Mouse (Mus musculus): ENCODE data around the gene Sphk2. TPM values are rescaled to one million over a fixed set of nuclear protein-coding genes. Genes with fewer than 3 reads are reported as not detected.

Sphk2 gene
- total and polyA plus RNA-seq, 2 experiments from 2014 or later, result 15.8 to 23.5 TPM

- Histone ChIP-seq H3K9ac (replicated peaks; ENCODE audit: low read length, poor library complexity, severe bottlenecking) (no peak overlapping the region; the same call in 1 of the 2 replicates), H3K4me2 (ENCODE audit: low read depth, low read length, poor library complexity, severe bottlenecking) (no peak overlapping the region), H3K4me3 (ENCODE audit: low read depth, low read length) (no peak overlapping the region), H3K4me1 (ENCODE audit: insufficient read depth, low read length) (peaks cover 3% of the 10 kb centered on the region; the same call in 1 of the 2 replicates), H3K27me3 (ENCODE audit: insufficient read depth, low read length) (no peaks in the 10 kb centered on the region), H3K9me3 (ENCODE audit: low read length) (no peaks in the 10 kb centered on the region), H3K27ac (ENCODE audit: low read depth, low read length) (no peak overlapping the region), H3K36me3 (ENCODE audit: insufficient read depth, low read length) (peaks cover 40% of the 10 kb centered on the region)
- ATAC-seq (ENCODE audit: low FRiP score) (no peak), DNase-seq (ENCODE audit: low spot score) (no peak)
- no peak for TF ChIP-seq CTCF (IDR thresholded peaks at IDR 0.05)
- WGBS, result 93% methylated on average over 15 of the region's 16 CpGs
Observed at GRCm38 (mm10) chr7:45719738-45720412, 2.1 kb upstream of the Sphk2 start.

DNA sequence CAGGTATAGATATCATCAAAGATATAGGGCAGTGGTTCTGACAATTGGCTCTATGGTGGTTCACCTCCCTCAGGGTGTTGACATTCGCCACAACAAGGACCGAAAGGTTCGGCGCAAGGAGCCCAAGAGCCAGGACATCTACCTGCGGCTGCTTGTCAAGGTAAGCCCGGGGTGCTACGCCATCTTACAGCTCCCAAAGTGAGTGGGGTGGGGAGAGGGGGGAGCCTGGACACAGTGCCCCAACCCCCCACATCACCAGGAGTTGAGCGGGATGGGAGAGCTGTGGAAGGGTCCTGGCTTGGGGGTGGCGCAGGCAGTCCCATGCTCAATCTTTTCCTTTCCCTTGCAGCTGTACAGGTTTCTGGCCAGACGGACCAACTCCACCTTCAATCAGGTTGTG, 1.4 kb upstream of the Sphk2 start:
- DNase-seq (ENCODE audit: low spot score) (no peak), ATAC-seq (ENCODE audit: low FRiP score) (no peak)
- Histone ChIP-seq H3K9ac (replicated peaks; ENCODE audit: low read length, poor library complexity, severe bottlenecking) (peak overlapping the region; percentile 89), H3K9me3 (ENCODE audit: low read length) (no peaks in the 10 kb centered on the region), H3K4me3 (ENCODE audit: low read depth, low read length) (peak overlapping the region; percentile 58), H3K27me3 (ENCODE audit: insufficient read depth, low read length) (no peaks in the 10 kb centered on the region), H3K27ac (ENCODE audit: low read depth, low read length) (no peak overlapping the region), H3K4me2 (ENCODE audit: low read depth, low read length, poor library complexity, severe bottlenecking) (peak overlapping the region; percentile 62), H3K4me1 (ENCODE audit: insufficient read depth, low read length) (peaks cover 7% of the 10 kb centered on the region), H3K36me3 (ENCODE audit: insufficient read depth, low read length) (peaks cover 33% of the 10 kb centered on the region)
- no peak for TF ChIP-seq CTCF (IDR thresholded peaks at IDR 0.05)
- 87% methylated on average over 10 of the region's 10 CpGs for WGBS

DNA sequence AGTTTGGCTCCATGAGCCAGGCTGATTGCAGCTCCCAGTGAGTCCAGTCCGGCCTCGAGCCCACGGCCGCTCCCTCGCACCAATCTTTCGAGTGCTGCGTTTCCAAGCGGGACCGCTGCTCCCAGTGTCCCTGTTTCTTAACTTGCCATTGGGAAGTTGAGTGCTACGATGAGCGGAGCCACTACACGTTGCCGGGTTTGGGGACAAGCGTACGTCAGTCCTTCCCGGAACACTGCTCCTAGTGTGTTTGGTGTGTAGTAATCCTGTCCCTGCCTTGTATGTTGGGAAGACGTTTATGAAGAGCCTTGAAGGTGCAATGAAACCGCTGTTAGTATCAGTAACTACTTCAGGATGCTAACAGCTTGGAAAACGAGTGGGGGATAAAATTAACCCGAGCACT, 529 bp upstream of the Sphk2 start:
- Histone ChIP-seq H3K27me3 (ENCODE audit: insufficient read depth, low read length) (no peaks in the 10 kb centered on the region), H3K27ac (ENCODE audit: low read depth, low read length) (peak overlapping the region; percentile 85), H3K4me1 (ENCODE audit: insufficient read depth, low read length) (peaks cover 9% of the 10 kb centered on the region), H3K9ac (replicated peaks; ENCODE audit: low read length, poor library complexity, severe bottlenecking) (peak overlapping the region; percentile 89), H3K4me2 (ENCODE audit: low read depth, low read length, poor library complexity, severe bottlenecking) (peak overlapping the region; percentile 62), H3K9me3 (ENCODE audit: low read length) (no peaks in the 10 kb centered on the region), H3K36me3 (ENCODE audit: insufficient read depth, low read length) (peaks cover 25% of the 10 kb centered on the region), H3K4me3 (ENCODE audit: low read depth, low read length) (peak overlapping the region; percentile 58)
- under 1% methylated on average over 20 of the region's 20 CpGs for WGBS
- TF ChIP-seq CTCF (IDR thresholded peaks at IDR 0.05), result no peak
- DNase-seq (ENCODE audit: low spot score) (no peak), ATAC-seq (ENCODE audit: low FRiP score) (no peak)

- peak; percentile 18; the same call in 1 of the 2 replicates for ATAC-seq (ENCODE audit: low FRiP score)
- Histone ChIP-seq H3K4me2 (ENCODE audit: low read depth, low read length, poor library complexity, severe bottlenecking) (peak overlapping the region; percentile 62), H3K36me3 (ENCODE audit: insufficient read depth, low read length) (peaks cover 30% of the 10 kb centered on the region), H3K27me3 (ENCODE audit: insufficient read depth, low read length) (no peaks in the 10 kb centered on the region), H3K9ac (replicated peaks; ENCODE audit: low read length, poor library complexity, severe bottlenecking) (peak overlapping the region; percentile 89), H3K27ac (ENCODE audit: low read depth, low read length) (peak overlapping the region; percentile 89), H3K4me3 (ENCODE audit: low read depth, low read length) (peak overlapping the region; percentile 58), H3K4me1 (ENCODE audit: insufficient read depth, low read length) (peaks cover 9% of the 10 kb centered on the region), H3K9me3 (ENCODE audit: low read length) (no peaks in the 10 kb centered on the region)
- WGBS, result 11% methylated on average over 31 of the region's 31 CpGs
- no peak for TF ChIP-seq CTCF (IDR thresholded peaks at IDR 0.05)
- no peak for DNase-seq (ENCODE audit: low spot score)
Observed at GRCm38 (mm10) chr7:45716952-45717917, 567 bp downstream of the Sphk2 start.

- H3K9me3 ChIP-seq (ENCODE audit: low read length), result no peaks in the 10 kb centered on the region
- TF ChIP-seq CTCF (IDR thresholded peaks at IDR 0.05), result no peak
- H3K36me3 ChIP-seq (ENCODE audit: insufficient read depth, low read length), result peaks cover 33% of the 10 kb centered on the region
- no peaks in the 10 kb centered on the region for H3K27me3 ChIP-seq (ENCODE audit: insufficient read depth, low read length)
- H3K27ac ChIP-seq (ENCODE audit: low read depth, low read length), result no peak overlapping the region
- 96% methylated on average over 3 of the region's 3 CpGs for WGBS
- peaks cover 9% of the 10 kb centered on the region for H3K4me1 ChIP-seq (ENCODE audit: insufficient read depth, low read length)
- no peak overlapping the region for H3K9ac ChIP-seq (replicated peaks; ENCODE audit: low read length, poor library complexity, severe bottlenecking)
- H3K4me2 ChIP-seq (ENCODE audit: low read depth, low read length, poor library complexity, severe bottlenecking), result peak overlapping the region; percentile 62
- DNase-seq (ENCODE audit: low spot score) (no peak), ATAC-seq (ENCODE audit: low FRiP score) (no peak)
- no peak overlapping the region; the same call in 1 of the 2 replicates for H3K4me3 ChIP-seq (ENCODE audit: low read depth, low read length)
Observed at GRCm38 (mm10) chr7:45716460-45716857, 1.3 kb downstream of the Sphk2 start.
